In the genomic region with DNA sequence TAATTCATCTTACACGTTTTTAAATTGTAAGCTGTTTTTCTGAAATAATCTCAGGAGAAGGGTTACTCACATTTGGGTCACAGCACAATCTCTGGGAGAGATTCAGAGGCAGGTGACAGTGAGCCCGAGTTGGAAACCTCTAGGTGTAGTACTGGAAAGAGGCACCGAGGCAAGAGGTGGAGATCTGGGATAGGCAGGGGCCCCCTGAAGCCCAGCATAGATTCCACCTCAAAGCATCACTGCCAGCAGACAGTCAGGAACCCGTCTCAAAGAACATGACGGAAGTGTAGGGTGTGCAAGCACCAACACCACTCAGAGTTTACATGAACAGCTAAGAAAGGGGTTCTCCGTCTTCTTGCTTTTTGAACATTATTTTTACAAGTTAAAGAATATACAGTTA, we compare ENCODE assay signal across 10 mouse cellular contexts.
DNase-seq lines count a peak whose midpoint lies in the region; ATAC-seq lines count a peak whose summit lies in the region.
"Had no signal": no experiment of that assay in that cellular context is flagged by ENCODE, and none has a peak within 500 bp of the region (broad histone marks: within the 10 kb centered on the region; RNA-seq: fewer than 3 reads in every experiment).

No protein-coding gene starts in this region.

- 50% methylated on average over 6 of the region's 6 CpGs for WGBS in kidney, embryonic 16.5 days
- 40% methylated on average over 6 of the region's 6 CpGs for WGBS in forebrain, embryonic 16.5 days
- 43% methylated on average over 6 of the region's 6 CpGs for WGBS in midbrain, embryonic 15.5 days

- H3K9ac ChIP-seq in kidney, embryonic 16.5 days (replicated peaks; ENCODE audit: low read length), result peak overlapping the region; percentile 54; the same call in 1 of the 2 replicates
- no peak overlapping the region for H3K9ac ChIP-seq in forebrain, embryonic 16.5 days (replicated peaks; ENCODE audit: low read depth, low read length)
- no peak overlapping the region for H3K9ac ChIP-seq in midbrain, embryonic 15.5 days
- H3K9ac ChIP-seq: limb, embryonic 15.5 days had no signal

- no peaks in the 10 kb centered on the region for H3K9me3 ChIP-seq in kidney, embryonic 16.5 days (ENCODE audit: low read length)
- no peaks in the 10 kb centered on the region for H3K9me3 ChIP-seq in forebrain, embryonic 16.5 days (ENCODE audit: control insufficient read depth, low read length)
- H3K9me3 ChIP-seq in midbrain, embryonic 15.5 days, result no peaks in the 10 kb centered on the region
- H3K9me3 ChIP-seq: limb, embryonic 15.5 days had no signal

- H3K27me3 ChIP-seq in kidney, embryonic 16.5 days (ENCODE audit: insufficient read depth, low read length), result no peaks in the 10 kb centered on the region
- H3K27me3 ChIP-seq in forebrain, embryonic 16.5 days (replicated peaks; ENCODE audit: control insufficient read depth, insufficient read depth, low read length), result no peaks in the 10 kb centered on the region
- H3K27me3 ChIP-seq in midbrain, embryonic 15.5 days (replicated peaks), result no peaks in the 10 kb centered on the region
- H3K27me3 ChIP-seq: limb, embryonic 15.5 days had no signal

- peak overlapping the region; percentile 65 for H3K4me2 ChIP-seq in kidney, embryonic 16.5 days (replicated peaks; ENCODE audit: low read depth, low read length)
- H3K4me2 ChIP-seq in forebrain, embryonic 16.5 days (ENCODE audit: low read length), result no peak overlapping the region
- H3K4me2 ChIP-seq in midbrain, embryonic 15.5 days, result peak overlapping the region; percentile 57

- no peaks in the 10 kb centered on the region for H3K36me3 ChIP-seq in kidney, embryonic 16.5 days (ENCODE audit: insufficient read depth, low read length)
- no peaks in the 10 kb centered on the region for H3K36me3 ChIP-seq in forebrain, embryonic 16.5 days (ENCODE audit: control insufficient read depth, insufficient read depth)
- no peaks in the 10 kb centered on the region for H3K36me3 ChIP-seq in midbrain, embryonic 15.5 days (replicated peaks)
- H3K36me3 ChIP-seq: limb, embryonic 15.5 days had no signal

- peak overlapping the region; percentile 44; the same call in 1 of the 2 replicates for H3K4me3 ChIP-seq in kidney, embryonic 16.5 days (ENCODE audit: low read length)
- no peak overlapping the region for H3K4me3 ChIP-seq in forebrain, embryonic 16.5 days (replicated peaks; ENCODE audit: low read length)
- no peak overlapping the region; the same call in 1 of the 2 replicates for H3K4me3 ChIP-seq in midbrain, embryonic 15.5 days

- H3K4me1 ChIP-seq in kidney, embryonic 16.5 days (ENCODE audit: insufficient read depth, low read length), result peaks cover 28% of the 10 kb centered on the region
- peaks cover 37% of the 10 kb centered on the region for H3K4me1 ChIP-seq in forebrain, embryonic 16.5 days (replicated peaks; ENCODE audit: control insufficient read depth, insufficient read depth, low read length)
- peaks cover 18% of the 10 kb centered on the region for H3K4me1 ChIP-seq in midbrain, embryonic 15.5 days

- no peak for ATAC-seq in kidney, embryonic 16.5 days (ENCODE audit: low FRiP score, low TSS enrichment)
- ATAC-seq in forebrain, embryonic 16.5 days, result no peak
- ATAC-seq in midbrain, embryonic 15.5 days (replicated peaks), result peak; percentile 17; the same call in 1 of the 2 replicates

- H3K27ac ChIP-seq in kidney, embryonic 16.5 days (ENCODE audit: low read length), result no peak overlapping the region
- H3K27ac ChIP-seq in forebrain, embryonic 16.5 days (ENCODE audit: low read length), result peak overlapping the region; percentile 92
- no peak overlapping the region for H3K27ac ChIP-seq in midbrain, embryonic 15.5 days

- DNase-seq in cerebellum, adult 8-10 months, result peak; percentile 7
- no peak for DNase-seq in cerebellum, adult 11-12 months
- DNase-seq in kidney, adult 8-10 months, result no peak
- no peak for DNase-seq in lung, adult 18-20 months
- no peak for DNase-seq in spleen, postnatal 36 days (ENCODE audit: low spot score in 2 of 2)
- DNase-seq: gastrocnemius, postnatal 14 days had no signal
